In the genomic region with DNA sequence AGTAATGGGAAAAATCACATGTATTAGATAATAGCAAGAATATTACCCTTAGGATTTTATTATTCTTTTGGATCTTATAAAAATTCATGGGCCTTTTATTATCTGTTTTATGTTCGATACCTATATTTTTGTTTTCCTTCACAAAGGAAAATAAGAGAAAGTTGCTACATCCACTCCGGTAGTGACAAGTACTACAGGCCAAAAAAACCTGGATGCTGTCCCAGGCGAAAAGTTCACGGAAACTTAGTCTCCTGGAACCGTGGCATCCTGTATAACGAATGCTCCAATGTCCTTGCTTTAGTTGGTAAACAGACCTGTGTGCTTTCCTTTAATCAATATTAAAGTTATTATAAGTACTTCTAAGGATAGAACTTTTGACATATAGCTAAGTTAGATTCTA, we compare ENCODE assay signal across 23 mouse cellular contexts.
A peak's percentile ranks its signal among the peaks of the same experiment; 100 is the strongest.
DNase-seq lines count a peak whose midpoint lies in the region; ATAC-seq and TF ChIP-seq lines count a peak whose summit lies in the region.
"Had no signal": no experiment of that assay in that cellular context is flagged by ENCODE, and none has a peak within 500 bp of the region (broad histone marks: within the 10 kb centered on the region; RNA-seq: fewer than 3 reads in every experiment).

No protein-coding gene starts in this region.

- no peak overlapping the region for H3K4me3 ChIP-seq in gastrocnemius, adult 2 months
- no peak overlapping the region for H3K4me3 ChIP-seq in lung, postnatal 0 days (ENCODE audit: low read depth, low read length)
- H3K4me3 ChIP-seq: embryonic facial prominence, embryonic 13.5 days; embryonic facial prominence, embryonic 15.5 days; erythroblast, embryonic 14.5 days; forebrain, embryonic 10.5 days; forebrain, embryonic 12.5 days had no signal

- no peak for TF ChIP-seq EP300 in lung, postnatal 0 days (IDR thresholded peaks at IDR 0.05)

- no peak for ATAC-seq in lung, postnatal 0 days
- ATAC-seq: forebrain, embryonic 14.5 days; forebrain, embryonic 16.5 days had no signal

- no peaks in the 10 kb centered on the region for H3K36me3 ChIP-seq in lung, postnatal 0 days (ENCODE audit: insufficient read depth, low read length)
- H3K36me3 ChIP-seq: embryonic facial prominence, embryonic 13.5 days; embryonic facial prominence, embryonic 15.5 days; forebrain, embryonic 10.5 days; forebrain, embryonic 12.5 days had no signal

- no peak overlapping the region for H3K27ac ChIP-seq in gastrocnemius, adult 2 months
- H3K27ac ChIP-seq in lung, postnatal 0 days (ENCODE audit: low read length), result no peak overlapping the region
- H3K27ac ChIP-seq: embryonic facial prominence, embryonic 13.5 days; embryonic facial prominence, embryonic 15.5 days; forebrain, embryonic 10.5 days; forebrain, embryonic 12.5 days had no signal

- H3K9me3 ChIP-seq in lung, postnatal 0 days (ENCODE audit: low read length), result no peaks in the 10 kb centered on the region
- H3K9me3 ChIP-seq: embryonic facial prominence, embryonic 13.5 days; embryonic facial prominence, embryonic 15.5 days; forebrain, embryonic 10.5 days; forebrain, embryonic 12.5 days had no signal

- no peaks in the 10 kb centered on the region for H3K27me3 ChIP-seq in lung, postnatal 0 days (replicated peaks; ENCODE audit: insufficient read depth, low read length)
- H3K27me3 ChIP-seq: embryonic facial prominence, embryonic 13.5 days; embryonic facial prominence, embryonic 15.5 days; forebrain, embryonic 12.5 days had no signal

- no peaks in the 10 kb centered on the region for H3K4me1 ChIP-seq in lung, postnatal 0 days (ENCODE audit: insufficient read depth, low read depth, low read length)
- H3K4me1 ChIP-seq: embryonic facial prominence, embryonic 13.5 days; embryonic facial prominence, embryonic 15.5 days; forebrain, embryonic 10.5 days; forebrain, embryonic 12.5 days had no signal

- no peak overlapping the region for H3K9ac ChIP-seq in lung, postnatal 0 days (replicated peaks; ENCODE audit: low read depth)
- H3K9ac ChIP-seq: embryonic facial prominence, embryonic 13.5 days; embryonic facial prominence, embryonic 15.5 days; forebrain, embryonic 12.5 days had no signal

- intact Hi-C loops in gastrocnemius, adult 2 months (cut with DNase I), result no loop called here
- intact Hi-C loops in heart, postnatal 10 days (cut with DNase I), result no loop called here

- 77% methylated on average over 6 of the region's 6 CpGs for WGBS in lung, postnatal 0 days

- DNase-seq in adrenal gland, postnatal 14 days, result peak; percentile 7
- DNase-seq in adrenal gland, postnatal 25 days, result no peak
- DNase-seq in gastrocnemius, adult 2 months, result peak; percentile 56
- DNase-seq in gastrocnemius, postnatal 4 days (ENCODE audit: low spot score in 2 of 2), result no peak
- peak; percentile 16 for DNase-seq in heart, adult 8-10 months (ENCODE audit: low spot score)
- DNase-seq in heart, postnatal 10 days, result no peak
- DNase-seq in lung, postnatal 36 days, result peak; percentile 2
- no peak for DNase-seq in lung, postnatal 0 days (ENCODE audit: low spot score)
- DNase-seq: adrenal gland, adult 8-10 months; cerebellum, adult 11 months; cerebellum, adult 18-20 months; cerebellum, adult 8-10 months; cerebellum, adult 9-11 months; cerebellum, postnatal 14 days; cerebellum, postnatal 36 days; embryo, embryonic 11 days had no signal

- no peak overlapping the region for H3K4me2 ChIP-seq in lung, postnatal 0 days (replicated peaks; ENCODE audit: low read depth, low read length)
- H3K4me2 ChIP-seq: embryonic facial prominence, embryonic 13.5 days; embryonic facial prominence, embryonic 15.5 days; forebrain, embryonic 12.5 days had no signal

- TF ChIP-seq CTCF in gastrocnemius, adult 2 months (IDR thresholded peaks at IDR 0.05), result no peak
- TF ChIP-seq CTCF in lung, postnatal 0 days (IDR thresholded peaks at IDR 0.05), result no peak

Comparison
In these comparisons a context has a peak if more than half of its experiments do, and no peak if none do; other contexts are left out.
1. DNase-seq: peak in adrenal gland, postnatal 14 days (single experiment), gastrocnemius, adult 2 months (single experiment), heart, adult 8-10 months (single experiment) and lung, postnatal 36 days (single experiment); none in adrenal gland, postnatal 25 days (single experiment), gastrocnemius, postnatal 4 days (0 of 2), heart, postnatal 10 days (0 of 2) and lung, postnatal 0 days (single experiment).